Mouse (Mus musculus) monocyte, adult 59 days (primary cell): ENCODE data around the gene Mepce. TPM values are rescaled to one million over a fixed set of nuclear protein-coding genes. Genes with fewer than 3 reads are reported as not detected.

Source experiments
- total RNA-seq, 2 experiments: library from RNA; stranded (reverse); gene quantifications; one replicate each; pipeline ENCODE4 v1.2.4; 2023

Gene Mepce
- 10 to 100 TPM; 45.3 to 50.6 TPM for total RNA-seq

GRCm38 (mm10) chr5:137787151-137787928, at the start of gene Mepce, which contains the start of gene Zcwpw1:
TSS of gene Mepce (minus strand) at chr5:137787655.
TSS of gene Zcwpw1 (plus strand) at chr5:137787798.

GRCm38 (mm10) chr5:137835966-137836520, 48.6 kb upstream of the Mepce start, which contains the start of gene Pilra:
TSS of gene Pilra (minus strand) at chr5:137836281.

GRCm38 (mm10) chr5:137778635-137779034, 8.8 kb downstream of the Mepce start, which contains the start of gene Ppp1r35:
TSS of gene Ppp1r35 (plus strand) at chr5:137778849.

GRCm38 (mm10) chr5:137745214-137746171, 42.0 kb downstream of the Mepce start, which contains the start of gene Tsc22d4:
TSS of gene Tsc22d4 (plus strand) at chr5:137745730.

GRCm38 (mm10) chr5:137741023-137741931, 46.2 kb downstream of the Mepce start, which contains the start of gene Nyap1:
TSS of gene Nyap1 (minus strand) at chr5:137741607.

Other genes starting within 250 kb of the Mepce start
- not detected for gene Actl6b, start 234.1 kb downstream of the Mepce start, total RNA-seq
- gene Tfr2, start 217.8 kb downstream of the Mepce start, total RNA-seq: not detected
- 10 to 100 TPM; 44.1 to 47.4 TPM for gene Mospd3, start 186.6 kb downstream of the Mepce start, total RNA-seq
- 1 to 10 TPM in 1 of 2 experiments, under 1 TPM in 1; 0.70 to 1.3 TPM for gene Pcolce, start 173.9 kb downstream of the Mepce start, total RNA-seq
- not detected for gene Fbxo24, start 158.7 kb downstream of the Mepce start, total RNA-seq
- gene Lrch4, start 158.5 kb downstream of the Mepce start, total RNA-seq: 100 to 1,000 TPM; 230 to 264 TPM
- gene Gm20605, start 158.5 kb downstream of the Mepce start, total RNA-seq: 10 to 100 TPM; 46.8 to 54.6 TPM
- gene Sap25, start 146.3 kb downstream of the Mepce start, total RNA-seq: 10 to 100 TPM; 82.6 to 84.7 TPM
- not detected for gene Irs3, start 141.9 kb downstream of the Mepce start, total RNA-seq
- gene Agfg2, start 102.9 kb downstream of the Mepce start, total RNA-seq: 10 to 100 TPM; 19.8 to 21.9 TPM
- 1 to 10 TPM in 1 of 2 experiments, under 1 TPM in 1; 0.94 to 1.2 TPM for gene Nyap1, start 46.0 kb downstream of the Mepce start, total RNA-seq
- 100 to 1,000 TPM; 192 to 213 TPM for gene Tsc22d4, start 41.9 kb downstream of the Mepce start, total RNA-seq
- gene Ppp1r35, start 8.8 kb downstream of the Mepce start, total RNA-seq: 10 to 100 TPM; 19.3 to 22.4 TPM
- gene Zcwpw1, start 143 bp upstream of the Mepce start, total RNA-seq: 1 to 10 TPM; 3.7 to 5.0 TPM
- gene Pilra, start 48.6 kb upstream of the Mepce start, total RNA-seq: 100 to 1,000 TPM; 435 to 464 TPM
- 100 to 1,000 TPM; 320 to 398 TPM for gene Pilrb1, start 70.5 kb upstream of the Mepce start, total RNA-seq
- 100 to 1,000 TPM; 304 to 357 TPM for gene Pilrb2, start 84.2 kb upstream of the Mepce start, total RNA-seq
- not detected for gene Cyp3a13, start 134.0 kb upstream of the Mepce start, total RNA-seq
- not detected for gene Gjc3, start 175.4 kb upstream of the Mepce start, total RNA-seq
- gene Azgp1, start 193.9 kb upstream of the Mepce start, total RNA-seq: not detected
- gene Smok3a, start 233.6 kb upstream of the Mepce start, total RNA-seq: not detected
- gene Smok3b, start 233.8 kb upstream of the Mepce start, total RNA-seq: not detected